In genomic region chr5:93092857-93093622, GRCm38 (mm10) we compare ENCODE assay signal across 8 mouse cellular contexts. TPM values are rescaled to one million over a fixed set of nuclear protein-coding genes. Genes with fewer than 3 reads are reported as not detected.
A peak's percentile ranks its signal among the peaks of the same experiment; 100 is the strongest.
DNase-seq lines count a peak whose midpoint lies in the region; ATAC-seq lines count a peak whose summit lies in the region.

Gene Sept11 (plus strand): TSS chr5:93093437.

- peaks cover 43% of the 10 kb centered on the region for H3K4me1 ChIP-seq in intestine, embryonic 14.5 days (replicated peaks; ENCODE audit: control insufficient read depth, insufficient read depth, low read length)

- no peaks in the 10 kb centered on the region for H3K27me3 ChIP-seq in intestine, embryonic 14.5 days (replicated peaks; ENCODE audit: control insufficient read depth, insufficient read depth, low read length)

- peak; percentile 94 to 99 for DNase-seq in adrenal gland, adult (ENCODE audit: inconsistent age in 2 of 2, low spot score in 1 of 2)
- DNase-seq in embryo, embryonic 10.5 days (ENCODE audit: low spot score), result peak; percentile 92
- peak; percentile 91 for DNase-seq in gastrocnemius, postnatal 25 days
- DNase-seq in intestine, embryonic 14.5 days (ENCODE audit: low spot score), result peak; percentile 98
- peak; percentile 95 for DNase-seq in left cerebral cortex, postnatal 14 days (ENCODE audit: low spot score in 2 of 2)
- peak; percentile 92 for DNase-seq in mesoderm, embryonic 11.5 days (ENCODE audit: low read depth, low spot score)
- peak; percentile 92 to 93 for DNase-seq in right cerebral cortex, postnatal 36 days (ENCODE audit: low spot score in 2 of 2)
- peak; percentile 95 for DNase-seq in yolk sac, embryonic 10.5 days (ENCODE audit: low spot score)

- H3K9me3 ChIP-seq in intestine, embryonic 14.5 days (ENCODE audit: control insufficient read depth, low read length), result no peaks in the 10 kb centered on the region

- peak within 1 kb of the TSS; percentile 81 for H3K4me3 ChIP-seq in intestine, embryonic 14.5 days (ENCODE audit: low read depth, low read length)

- H3K9ac ChIP-seq in intestine, embryonic 14.5 days (ENCODE audit: low read length), result peak within 1 kb of the TSS; percentile 89

- peak within 1 kb of the TSS; percentile 91 for H3K27ac ChIP-seq in intestine, embryonic 14.5 days (ENCODE audit: low read depth)

- peak; percentile 95 for ATAC-seq in intestine, embryonic 14.5 days (replicated peaks; ENCODE audit: low FRiP score, low TSS enrichment, low read depth)

- intact Hi-C loops in left cerebral cortex, postnatal 14 days (cut with DNase I), result loop anchor here (5.0 to 10.0 kb wide), 4 partner anchors 34 to 182 kb away; no protein-coding TSS in a partner anchor

- H3K36me3 ChIP-seq in intestine, embryonic 14.5 days (ENCODE audit: control insufficient read depth, insufficient read depth, low read length), result 0 out of 2 replicates have a peak, but pooled peaks cover under 1% of the 10 kb centered on the region

- H3K4me2 ChIP-seq in intestine, embryonic 14.5 days (ENCODE audit: low read length), result peak within 1 kb of the TSS; percentile 99

- WGBS in intestine, embryonic 14.5 days, result under 1% methylated on average over 63 of the region's 63 CpGs

RNA-seq across cellular contexts. Expression of gene Sept11, which starts in this region (rescaled TPM):
- total RNA-seq in gastrocnemius, postnatal 25 days (2021), result 10 to 100 TPM; 75.1 to 79.4 TPM
- 178 and 186 TPM in 2 replicates for polyA plus RNA-seq in intestine, embryonic 14.5 days (2014; fragmentation: Nextera tagmentation; extraction: Ambion mirVana)
- total RNA-seq in left cerebral cortex, postnatal 14 days (2021), result 100 to 1,000 TPM; 201 to 209 TPM

Comparison
In these comparisons a context has a peak if more than half of its experiments do, and no peak if none do; other contexts are left out.
1. Peak in every context shown above with its lines: DNase-seq, ATAC-seq, H3K4me3 ChIP-seq and H3K27ac ChIP-seq.